Mouse (Mus musculus) liver, adult (tissue): ENCODE measurements around the gene Cep68.

Experiments
- GATA4 ChIP-seq: IDR thresholded peaks from 2 replicates; pipeline ENCODE4 v1.6.1; 2014; ENCODE audit warnings: mild to moderate bottlenecking, low read length; ENCODE audit not compliant: insufficient replicate concordance

Gene Cep68

GRCm38 (mm10) chr11:20249296-20250110 lies at the start of gene Cep68:
Gene Cep68, minus strand, starts transcription at chr11:20249429.
- no peak for TF ChIP-seq GATA4

- no peak for TF ChIP-seq GATA4
These were observed 35.2 kb upstream of the Cep68 start for GRCm38 (mm10) chr11:20284463-20284862.

GRCm38 (mm10) chr11:20282601-20283219 lies 33.5 kb upstream of the Cep68 start:
- no peak for TF ChIP-seq GATA4

- TF ChIP-seq GATA4: no peak
These were observed 31.8 kb upstream of the Cep68 start for GRCm38 (mm10) chr11:20280982-20281381.

GRCm38 (mm10) chr11:20278702-20279101 lies 29.5 kb upstream of the Cep68 start:
- no peak for TF ChIP-seq GATA4

GRCm38 (mm10) chr11:20277106-20277505 lies 27.9 kb upstream of the Cep68 start:
- TF ChIP-seq GATA4: no peak

- no peak for TF ChIP-seq GATA4
These were observed 26.7 kb upstream of the Cep68 start for GRCm38 (mm10) chr11:20275974-20276373.

GRCm38 (mm10) chr11:20269885-20270284 lies 20.7 kb upstream of the Cep68 start:
- no peak for TF ChIP-seq GATA4

GRCm38 (mm10) chr11:20262628-20263380 lies 13.6 kb upstream of the Cep68 start:
- TF ChIP-seq GATA4: no peak

- TF ChIP-seq GATA4: no peak
These were observed 5.6 kb upstream of the Cep68 start for GRCm38 (mm10) chr11:20254791-20255190.

- no peak for TF ChIP-seq GATA4
These were observed 3.9 kb upstream of the Cep68 start for GRCm38 (mm10) chr11:20253088-20253487.

GRCm38 (mm10) chr11:20250476-20251178 lies 1.4 kb upstream of the Cep68 start:
- no peak for TF ChIP-seq GATA4

- TF ChIP-seq GATA4: peak; percentile 60; the same call in 1 of the 2 replicates
These were observed 389 bp downstream of the Cep68 start for GRCm38 (mm10) chr11:20248840-20249239.

GRCm38 (mm10) chr11:20248277-20248676 lies 952 bp downstream of the Cep68 start:
- no peak for TF ChIP-seq GATA4
